Mouse (Mus musculus): ENCODE measurements at regions not wholly inside any gene's neighbourhood (a gene's known extent, or its start where the extent isn't known, plus 50 kb on each side); places are given as distances from the start of the nearest gene placed in this dataset.

GRCm38 (mm10) chr1:61084732-61085131, 107.0 kb downstream of the Icos start:
- ATAC-seq (replicated peaks; ENCODE audit: low FRiP score) = no peak

DNA sequence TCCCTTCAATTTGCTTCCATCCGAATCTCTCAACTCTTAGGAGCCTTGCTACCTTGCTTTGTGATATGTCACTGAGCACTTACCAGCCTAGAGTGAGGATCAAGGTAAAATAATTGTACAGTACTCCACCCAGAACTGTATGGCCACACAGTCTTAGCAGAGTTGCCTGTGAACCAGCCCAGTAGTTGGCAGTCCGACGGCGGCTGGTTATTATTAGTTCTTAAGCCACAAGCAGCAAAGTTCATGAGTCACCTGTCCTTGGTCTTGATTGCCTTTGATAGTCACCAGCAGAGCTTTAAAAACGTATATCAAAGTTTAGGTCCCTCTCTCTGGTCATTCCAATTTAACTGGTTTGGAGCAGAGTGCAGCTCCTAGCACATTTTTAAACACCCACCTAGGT, 109.1 kb downstream of the Icos start:
- 76% methylated on average over 5 of the region's 5 CpGs for WGBS

More at GRCm38 (mm10) chr1:61084732-61085131, 107.0 kb downstream of the Icos start:
- H3K27ac ChIP-seq (ENCODE audit: low read depth, low read length) = no peak overlapping the region
- no peaks in the 10 kb centered on the region for H3K4me1 ChIP-seq (replicated peaks; ENCODE audit: control insufficient read depth, insufficient read depth, low read length)
- H3K36me3 ChIP-seq (ENCODE audit: control insufficient read depth, insufficient read depth, low read length) = no peaks in the 10 kb centered on the region; the same call in 1 of the 2 replicates
- H3K9me3 ChIP-seq (ENCODE audit: control insufficient read depth, low read length) = no peaks in the 10 kb centered on the region
- no peaks in the 10 kb centered on the region for H3K27me3 ChIP-seq (replicated peaks; ENCODE audit: control insufficient read depth, insufficient read depth, low read length)
- H3K9ac ChIP-seq (ENCODE audit: low read depth, low read length) = no peak overlapping the region
- no peak overlapping the region for H3K4me2 ChIP-seq
- DNase-seq (ENCODE audit: low spot score) = no peak
- no peak overlapping the region for H3K4me3 ChIP-seq (ENCODE audit: low read depth, low read length)

GRCm38 (mm10) chr1:61090801-61091200, 113.1 kb downstream of the Icos start:
- Histone ChIP-seq H3K9ac (ENCODE audit: low read depth, low read length) (no peak overlapping the region), H3K9me3 (ENCODE audit: control insufficient read depth, low read length) (no peaks in the 10 kb centered on the region), H3K36me3 (ENCODE audit: control insufficient read depth, insufficient read depth, low read length) (no peaks in the 10 kb centered on the region; the same call in 1 of the 2 replicates), H3K27ac (ENCODE audit: low read depth, low read length) (no peak overlapping the region), H3K4me3 (ENCODE audit: low read depth, low read length) (no peak overlapping the region), H3K4me2 (no peak overlapping the region), H3K27me3 (replicated peaks; ENCODE audit: control insufficient read depth, insufficient read depth, low read length) (no peaks in the 10 kb centered on the region), H3K4me1 (replicated peaks; ENCODE audit: control insufficient read depth, insufficient read depth, low read length) (no peaks in the 10 kb centered on the region)
- ATAC-seq (replicated peaks; ENCODE audit: low FRiP score) = no peak
- WGBS = 74% methylated on average over 1 of the region's 1 CpGs
- DNase-seq (ENCODE audit: low spot score) = no peak

More for the DNA sequence above, 109.1 kb downstream of the Icos start:
- no peaks in the 10 kb centered on the region for H3K27me3 ChIP-seq (replicated peaks; ENCODE audit: control insufficient read depth, insufficient read depth, low read length)
- no peaks in the 10 kb centered on the region for H3K9me3 ChIP-seq (ENCODE audit: control insufficient read depth, low read length)
- H3K27ac ChIP-seq (ENCODE audit: low read depth, low read length) = no peak overlapping the region
- H3K36me3 ChIP-seq (ENCODE audit: control insufficient read depth, insufficient read depth, low read length) = no peaks in the 10 kb centered on the region; the same call in 1 of the 2 replicates
- no peak overlapping the region for H3K9ac ChIP-seq (ENCODE audit: low read depth, low read length)
- no peak for ATAC-seq (replicated peaks; ENCODE audit: low FRiP score)
- H3K4me1 ChIP-seq (replicated peaks; ENCODE audit: control insufficient read depth, insufficient read depth, low read length) = no peaks in the 10 kb centered on the region
- H3K4me2 ChIP-seq = no peak overlapping the region
- no peak for DNase-seq (ENCODE audit: low spot score)
- no peak overlapping the region for H3K4me3 ChIP-seq (ENCODE audit: low read depth, low read length)

- no peak overlapping the region for H3K4me2 ChIP-seq
- ATAC-seq (replicated peaks; ENCODE audit: low FRiP score) (no peak), DNase-seq (ENCODE audit: low spot score) (no peak)
- no peaks in the 10 kb centered on the region for H3K9me3 ChIP-seq (ENCODE audit: control insufficient read depth, low read length)
- no peaks in the 10 kb centered on the region for H3K4me1 ChIP-seq (replicated peaks; ENCODE audit: control insufficient read depth, insufficient read depth, low read length)
- H3K9ac ChIP-seq (ENCODE audit: low read depth, low read length) = no peak overlapping the region
- no peak overlapping the region for H3K4me3 ChIP-seq (ENCODE audit: low read depth, low read length)
- no peaks in the 10 kb centered on the region for H3K36me3 ChIP-seq (ENCODE audit: control insufficient read depth, insufficient read depth, low read length)
- no peaks in the 10 kb centered on the region for H3K27me3 ChIP-seq (replicated peaks; ENCODE audit: control insufficient read depth, insufficient read depth, low read length)
- no peak overlapping the region for H3K27ac ChIP-seq (ENCODE audit: low read depth, low read length)
These were observed 117.9 kb downstream of the Icos start for GRCm38 (mm10) chr1:61095481-61096165.

GRCm38 (mm10) chr1:61099341-61099740, 121.6 kb downstream of the Icos start:
- Histone ChIP-seq H3K4me1 (replicated peaks; ENCODE audit: control insufficient read depth, insufficient read depth, low read length) (no peaks in the 10 kb centered on the region), H3K27me3 (replicated peaks; ENCODE audit: control insufficient read depth, insufficient read depth, low read length) (no peaks in the 10 kb centered on the region), H3K9ac (ENCODE audit: low read depth, low read length) (no peak overlapping the region), H3K27ac (ENCODE audit: low read depth, low read length) (no peak overlapping the region), H3K36me3 (ENCODE audit: control insufficient read depth, insufficient read depth, low read length) (no peaks in the 10 kb centered on the region), H3K4me3 (ENCODE audit: low read depth, low read length) (no peak overlapping the region), H3K4me2 (no peak overlapping the region), H3K9me3 (ENCODE audit: control insufficient read depth, low read length) (no peaks in the 10 kb centered on the region)
- 63% methylated on average over 5 of the region's 5 CpGs for WGBS
- ATAC-seq (replicated peaks; ENCODE audit: low FRiP score) = no peak
- DNase-seq (ENCODE audit: low spot score) = no peak

GRCm38 (mm10) chr1:61101679-61102078, 124.0 kb downstream of the Icos start:
- DNase-seq (ENCODE audit: low spot score) (no peak), ATAC-seq (replicated peaks; ENCODE audit: low FRiP score) (no peak)
- 59% methylated on average over 4 of the region's 4 CpGs for WGBS
- H3K4me3 ChIP-seq (ENCODE audit: low read depth, low read length) = no peak overlapping the region
- no peak overlapping the region for H3K4me2 ChIP-seq
- no peak overlapping the region for H3K27ac ChIP-seq (ENCODE audit: low read depth, low read length)
- no peaks in the 10 kb centered on the region for H3K36me3 ChIP-seq (ENCODE audit: control insufficient read depth, insufficient read depth, low read length)
- no peaks in the 10 kb centered on the region for H3K9me3 ChIP-seq (ENCODE audit: control insufficient read depth, low read length)
- no peaks in the 10 kb centered on the region for H3K27me3 ChIP-seq (replicated peaks; ENCODE audit: control insufficient read depth, insufficient read depth, low read length)
- no peak overlapping the region for H3K9ac ChIP-seq (ENCODE audit: low read depth, low read length)
- no peaks in the 10 kb centered on the region for H3K4me1 ChIP-seq (replicated peaks; ENCODE audit: control insufficient read depth, insufficient read depth, low read length)

DNA sequence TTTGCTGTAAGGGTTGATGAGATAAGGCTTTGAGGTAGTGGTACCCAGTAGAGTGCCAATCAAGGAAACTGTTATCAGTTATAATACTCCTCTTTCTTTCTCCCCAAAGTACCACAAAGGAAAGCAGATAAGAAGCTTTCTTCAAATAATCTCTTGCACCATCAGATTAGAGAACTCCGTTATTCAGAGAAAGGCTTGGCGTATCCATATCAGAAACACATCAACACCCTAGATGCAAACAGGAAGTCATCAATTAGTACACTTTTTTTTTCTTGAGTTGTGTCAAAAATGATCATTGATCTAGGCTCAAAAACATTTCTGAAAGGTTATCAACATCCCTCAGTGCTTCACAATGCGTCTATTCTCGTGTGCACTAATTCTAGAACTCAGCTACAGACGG, 124.6 kb downstream of the Icos start:
- Histone ChIP-seq H3K9me3 (ENCODE audit: control insufficient read depth, low read length) (no peaks in the 10 kb centered on the region), H3K9ac (ENCODE audit: low read depth, low read length) (no peak overlapping the region), H3K36me3 (ENCODE audit: control insufficient read depth, insufficient read depth, low read length) (no peaks in the 10 kb centered on the region), H3K4me1 (replicated peaks; ENCODE audit: control insufficient read depth, insufficient read depth, low read length) (no peaks in the 10 kb centered on the region), H3K4me2 (no peak overlapping the region), H3K27ac (ENCODE audit: low read depth, low read length) (no peak overlapping the region), H3K4me3 (ENCODE audit: low read depth, low read length) (no peak overlapping the region), H3K27me3 (replicated peaks; ENCODE audit: control insufficient read depth, insufficient read depth, low read length) (no peaks in the 10 kb centered on the region)
- ATAC-seq (replicated peaks; ENCODE audit: low FRiP score) = no peak
- DNase-seq (ENCODE audit: low spot score) = no peak
- 50% methylated on average over 5 of the region's 5 CpGs for WGBS

DNA sequence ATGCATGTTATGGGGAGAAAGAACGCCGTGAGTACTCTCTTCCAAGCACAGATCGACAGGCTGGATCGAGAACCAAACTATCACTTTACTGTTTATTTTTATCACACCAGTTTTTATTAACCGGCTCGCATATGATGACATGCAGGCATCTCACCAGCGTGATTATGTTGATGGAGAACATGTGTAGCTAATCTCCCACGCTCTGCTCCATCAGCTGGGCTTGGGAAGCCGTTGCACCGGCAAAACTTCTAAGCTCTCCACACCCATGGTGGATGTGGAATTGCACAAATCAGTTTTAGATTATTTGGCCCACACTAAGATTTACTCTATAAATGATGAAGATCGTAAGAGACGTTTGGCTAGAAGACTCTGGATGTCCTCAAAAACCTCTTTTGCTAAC, 125.9 kb downstream of the Icos start:
- H3K27ac ChIP-seq (ENCODE audit: low read depth, low read length) = no peak overlapping the region
- 77% methylated on average over 12 of the region's 12 CpGs for WGBS
- no peaks in the 10 kb centered on the region for H3K27me3 ChIP-seq (replicated peaks; ENCODE audit: control insufficient read depth, insufficient read depth, low read length)
- no peaks in the 10 kb centered on the region for H3K9me3 ChIP-seq (ENCODE audit: control insufficient read depth, low read length)
- ATAC-seq (replicated peaks; ENCODE audit: low FRiP score) (no peak), DNase-seq (ENCODE audit: low spot score) (no peak)
- no peak overlapping the region for H3K4me3 ChIP-seq (ENCODE audit: low read depth, low read length)
- H3K9ac ChIP-seq (ENCODE audit: low read depth, low read length) = no peak overlapping the region
- H3K4me2 ChIP-seq = no peak overlapping the region
- H3K36me3 ChIP-seq (ENCODE audit: control insufficient read depth, insufficient read depth, low read length) = no peaks in the 10 kb centered on the region
- no peaks in the 10 kb centered on the region for H3K4me1 ChIP-seq (replicated peaks; ENCODE audit: control insufficient read depth, insufficient read depth, low read length)

DNA sequence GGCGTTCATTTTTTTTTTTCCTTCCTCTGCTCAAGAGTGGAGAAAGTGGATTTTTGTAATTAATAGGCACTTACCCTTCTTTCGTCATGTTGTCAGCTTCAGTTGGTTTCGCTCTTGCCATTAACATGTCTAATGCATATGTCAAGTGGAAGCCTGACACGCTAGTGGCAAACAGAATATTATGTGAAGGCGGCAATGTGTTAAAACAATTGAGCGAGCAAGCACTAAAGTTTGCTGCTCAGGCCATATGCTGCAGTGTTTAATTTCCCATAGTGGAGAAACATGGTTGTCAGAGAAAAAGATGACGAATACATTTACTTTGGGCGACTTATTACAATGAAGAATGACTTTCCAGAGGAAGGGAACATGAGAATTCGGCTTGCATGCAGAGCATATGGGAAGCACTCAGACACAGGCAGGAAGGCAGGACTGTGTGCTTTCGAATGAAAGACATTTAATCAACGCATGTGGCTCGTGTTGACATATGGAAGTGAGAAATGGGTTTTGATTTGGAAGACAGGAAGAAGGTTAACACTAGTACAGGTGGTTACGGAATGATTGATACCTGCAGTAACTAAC, 134.1 kb downstream of the Icos start:
- Histone ChIP-seq H3K36me3 (ENCODE audit: control insufficient read depth, insufficient read depth, low read length) (no peaks in the 10 kb centered on the region), H3K4me1 (replicated peaks; ENCODE audit: control insufficient read depth, insufficient read depth, low read length) (no peaks in the 10 kb centered on the region), H3K27ac (ENCODE audit: low read depth, low read length) (no peak overlapping the region), H3K9me3 (ENCODE audit: control insufficient read depth, low read length) (no peaks in the 10 kb centered on the region), H3K4me3 (ENCODE audit: low read depth, low read length) (no peak overlapping the region), H3K27me3 (replicated peaks; ENCODE audit: control insufficient read depth, insufficient read depth, low read length) (no peaks in the 10 kb centered on the region), H3K4me2 (no peak overlapping the region), H3K9ac (ENCODE audit: low read depth, low read length) (no peak overlapping the region)
- ATAC-seq (replicated peaks; ENCODE audit: low FRiP score) = no peak
- WGBS = 83% methylated on average over 13 of the region's 13 CpGs
- no peak for DNase-seq (ENCODE audit: low spot score)
